Mouse (Mus musculus): ENCODE results near the gene Zfp668. TPM values are rescaled to one million over a fixed set of nuclear protein-coding genes. Genes with fewer than 3 reads are reported as not detected.
"Not testable (repeated sequence)": the region's sequence is repeated elsewhere in the genome, so short reads cannot be mapped to it uniquely, and the experiment has no call there.

Gene Zfp668
- polyA plus RNA-seq, 1 experiment: 31.7 TPM

DNA sequence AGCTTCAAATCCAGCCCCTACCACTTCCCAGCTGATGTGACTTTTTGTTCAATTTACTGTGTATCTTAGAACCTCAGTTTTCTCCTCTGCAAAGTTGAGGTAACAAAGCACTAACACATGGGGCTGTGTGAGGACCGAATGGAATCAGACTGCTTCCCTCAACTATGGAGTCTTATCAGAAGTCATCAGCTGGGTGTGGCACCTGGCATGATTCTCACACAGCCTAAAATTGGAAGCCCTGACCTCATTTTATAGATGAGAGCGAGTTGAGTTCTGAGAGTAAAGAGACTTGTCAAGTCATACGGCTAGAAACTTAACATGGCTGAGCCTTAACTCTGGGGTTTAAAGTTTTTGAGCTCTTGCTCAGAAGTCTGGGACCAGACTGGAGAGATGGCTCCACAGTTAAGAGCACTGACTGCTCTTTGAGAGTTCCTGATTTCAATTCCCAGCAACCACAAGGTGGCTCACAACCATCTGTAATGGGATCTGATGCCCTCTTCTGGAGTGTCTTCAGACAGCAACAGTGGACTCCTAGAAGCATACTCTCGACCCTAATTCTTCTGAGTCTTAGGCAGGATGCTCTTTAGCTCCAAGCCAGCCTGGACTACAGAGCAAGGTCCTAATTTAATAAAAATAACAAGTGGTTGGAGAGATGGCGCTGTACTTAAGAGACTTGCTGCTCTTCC is 6.3 kb downstream of the Zfp668 start:
- no peak for DNase-seq (ENCODE audit: low read depth)
- TF ChIP-seq CTCF (IDR thresholded peaks at IDR 0.05; ENCODE audit: borderline replicate concordance, extremely low read depth, insufficient read depth, insufficient read length): peak; percentile 20; the same call in 1 of the 2 replicates
- TF ChIP-seq POLR2A (IDR thresholded peaks at IDR 0.05; ENCODE audit: borderline replicate concordance, extremely low read depth, insufficient read depth, insufficient read length, poor library complexity, severe bottlenecking): no peak

DNA sequence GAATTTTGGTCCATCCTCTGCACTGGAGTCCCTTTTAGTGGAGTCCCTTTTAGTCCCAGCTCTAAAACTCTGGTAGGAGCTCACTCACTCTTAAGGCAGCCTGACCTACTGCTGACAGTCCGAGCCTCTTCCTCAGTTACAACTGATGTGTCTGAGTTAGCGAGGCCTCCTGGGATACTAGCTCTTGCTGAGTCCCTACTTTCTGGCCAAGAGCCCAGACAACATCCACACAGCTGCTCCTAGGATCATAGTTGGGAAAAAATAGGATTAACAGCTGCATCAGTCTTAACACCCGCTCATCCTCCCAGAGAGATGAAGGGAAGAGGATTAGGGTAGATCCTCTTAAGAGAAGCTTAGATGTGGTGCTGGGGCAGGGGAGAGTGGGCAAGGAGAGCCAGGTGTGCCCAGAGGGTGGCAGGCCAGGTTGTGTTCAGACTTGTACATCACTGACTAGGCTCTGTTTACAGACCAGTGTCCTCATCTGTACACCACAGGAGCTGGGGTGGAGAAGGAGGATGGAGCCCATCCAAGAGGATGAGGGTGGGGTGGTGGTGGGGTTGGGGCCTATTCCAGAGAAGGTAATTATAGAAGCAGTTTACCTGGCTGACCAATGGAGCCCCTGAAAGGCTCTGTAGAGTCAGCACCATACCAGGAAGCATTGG is 7.3 kb downstream of the Zfp668 start:
- peak; percentile 59 for DNase-seq (ENCODE audit: low read depth)
- no peak for TF ChIP-seq POLR2A (IDR thresholded peaks at IDR 0.05; ENCODE audit: borderline replicate concordance, extremely low read depth, insufficient read depth, insufficient read length, poor library complexity, severe bottlenecking)

DNA sequence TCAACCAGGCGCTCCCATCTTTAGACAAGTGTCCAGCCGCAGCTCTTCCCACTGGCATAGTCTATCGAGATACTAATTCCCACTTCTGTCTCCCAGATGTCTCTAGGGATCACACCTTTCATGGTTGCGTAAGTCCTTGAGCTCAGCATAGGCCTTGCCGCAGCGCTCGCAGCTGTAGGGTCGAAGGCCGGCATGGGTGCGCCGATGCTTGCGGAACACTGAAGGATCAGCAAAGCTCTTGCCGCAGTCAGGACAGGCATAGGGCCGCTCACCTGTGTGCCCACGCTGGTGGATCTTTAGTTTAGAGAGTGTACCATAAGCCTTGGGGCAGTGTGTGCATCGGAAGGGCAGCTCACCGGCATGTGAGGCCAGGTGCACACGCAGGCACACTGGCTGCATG is 9.0 kb downstream of the Zfp668 start:
- DNase-seq (ENCODE audit: low read depth): no peak

DNA sequence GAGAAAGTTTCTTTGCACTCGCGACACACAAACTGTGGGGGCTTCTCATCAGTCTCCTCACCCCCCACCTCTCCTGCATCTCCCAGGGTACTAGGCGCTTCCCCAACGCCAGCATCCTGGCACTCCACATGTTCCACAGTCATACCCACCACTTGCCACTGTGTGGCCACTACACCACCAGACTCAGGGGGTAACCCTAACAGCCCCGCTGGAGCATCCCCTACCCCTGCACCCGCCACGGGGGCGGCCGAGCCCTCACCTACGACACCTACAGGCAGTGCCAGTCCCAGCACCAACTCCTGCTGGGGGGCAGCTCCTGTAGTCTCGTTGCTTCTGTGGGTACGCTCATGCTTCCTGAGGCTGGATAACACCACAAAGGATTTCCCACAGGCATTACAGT is 10.2 kb downstream of the Zfp668 start:
- no peak for DNase-seq (ENCODE audit: low read depth)
- no peak for TF ChIP-seq CTCF (IDR thresholded peaks at IDR 0.05; ENCODE audit: borderline replicate concordance, extremely low read depth, insufficient read depth, insufficient read length)
- no peak for TF ChIP-seq POLR2A (IDR thresholded peaks at IDR 0.05; ENCODE audit: borderline replicate concordance, extremely low read depth, insufficient read depth, insufficient read length, poor library complexity, severe bottlenecking)

More for the DNA sequence above, 9.0 kb downstream of the Zfp668 start:
- TF ChIP-seq CTCF (IDR thresholded peaks at IDR 0.05; ENCODE audit: borderline replicate concordance, extremely low read depth, insufficient read depth, insufficient read length) (no peak), POLR2A (IDR thresholded peaks at IDR 0.05; ENCODE audit: borderline replicate concordance, extremely low read depth, insufficient read depth, insufficient read length, poor library complexity, severe bottlenecking) (no peak)

DNA sequence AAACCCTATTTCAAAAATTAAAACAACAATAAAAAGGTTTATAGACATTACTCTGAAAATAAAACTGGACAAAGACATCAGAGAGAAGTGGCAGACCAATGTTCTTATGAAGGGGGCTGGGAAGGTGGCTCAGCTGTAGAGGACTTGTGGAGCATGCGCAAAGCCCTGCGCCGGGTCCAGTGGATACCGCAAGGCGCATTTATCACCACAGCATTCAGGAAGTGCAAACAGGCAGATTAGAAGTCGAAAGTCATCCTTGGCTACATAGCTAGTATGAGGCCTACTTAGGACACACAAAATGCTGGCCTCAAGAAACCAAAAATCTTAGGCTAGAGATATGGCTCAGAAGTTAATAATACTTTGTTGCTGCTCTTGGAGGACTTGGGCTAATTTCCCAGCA is 18.4 kb downstream of the Zfp668 start:
- TF ChIP-seq CTCF (IDR thresholded peaks at IDR 0.05; ENCODE audit: borderline replicate concordance, extremely low read depth, insufficient read depth, insufficient read length) (no peak), POLR2A (IDR thresholded peaks at IDR 0.05; ENCODE audit: borderline replicate concordance, extremely low read depth, insufficient read depth, insufficient read length, poor library complexity, severe bottlenecking) (no peak)
- no peak for DNase-seq (ENCODE audit: low read depth)

DNA sequence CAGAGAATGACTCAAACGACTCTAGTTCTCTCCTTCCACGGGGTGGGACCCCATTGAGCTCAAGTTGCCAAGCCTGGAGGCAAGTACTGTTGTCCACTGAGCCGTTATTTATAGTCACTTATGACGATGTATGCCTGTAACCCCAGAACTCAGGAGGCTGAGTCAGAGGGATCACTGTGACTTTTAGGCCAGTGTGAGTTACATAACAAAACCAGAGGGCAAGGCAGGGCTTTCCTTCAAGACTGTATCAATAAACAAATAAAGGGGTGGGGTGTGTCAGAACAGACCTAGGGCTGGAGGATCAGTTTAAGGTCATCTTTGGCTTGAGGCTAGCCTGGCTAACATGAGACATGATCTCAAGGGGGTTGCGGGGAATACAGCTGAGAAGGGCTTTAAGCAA is 25.7 kb downstream of the Zfp668 start:
- no peak for DNase-seq (ENCODE audit: low read depth)
- TF ChIP-seq CTCF (IDR thresholded peaks at IDR 0.05; ENCODE audit: borderline replicate concordance, extremely low read depth, insufficient read depth, insufficient read length): no peak
- no peak for TF ChIP-seq POLR2A (IDR thresholded peaks at IDR 0.05; ENCODE audit: borderline replicate concordance, extremely low read depth, insufficient read depth, insufficient read length, poor library complexity, severe bottlenecking)

DNA sequence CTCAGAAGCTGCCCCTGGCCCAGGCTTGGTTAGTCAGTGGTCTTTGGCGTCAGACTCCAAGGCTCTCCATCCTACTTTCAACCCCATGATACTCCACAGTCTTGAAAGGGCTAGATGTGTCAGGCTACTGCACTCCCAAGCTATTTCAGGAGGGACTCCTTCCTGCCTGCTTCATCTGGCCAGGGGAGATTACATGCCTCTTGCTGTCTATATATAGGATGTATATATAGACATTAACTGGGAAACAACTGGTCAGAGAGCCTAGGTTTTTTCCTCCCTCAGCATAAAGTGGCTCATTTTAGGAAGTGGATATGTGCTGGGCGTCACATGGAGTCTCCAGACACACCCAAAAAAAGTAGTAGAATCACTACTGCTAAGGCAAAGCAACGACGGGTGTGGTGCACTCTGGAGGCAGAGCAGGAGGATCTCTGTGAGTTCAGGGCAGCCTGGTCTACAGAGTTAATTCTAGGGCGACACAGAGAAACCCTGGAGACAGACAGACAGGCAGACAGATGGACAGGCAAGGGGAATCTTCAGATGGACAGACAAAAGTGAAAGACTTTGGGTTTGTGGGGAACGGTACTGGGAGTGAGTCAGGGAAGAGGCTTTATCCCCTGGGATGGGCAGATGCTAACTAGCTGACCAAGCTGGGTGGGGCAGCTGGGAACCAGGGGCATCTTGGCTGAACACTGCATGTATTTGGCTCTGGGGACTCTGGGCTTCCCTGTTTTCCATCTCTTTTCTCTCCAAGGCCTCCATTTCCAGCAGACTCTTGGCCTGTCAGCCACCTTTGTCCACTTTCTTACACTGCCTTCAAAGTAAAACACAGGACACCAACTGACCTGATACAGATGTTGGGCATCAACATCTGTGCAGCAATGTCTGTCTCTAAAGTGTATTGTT is 26.4 kb downstream of the Zfp668 start:
- TF ChIP-seq POLR2A (IDR thresholded peaks at IDR 0.05; ENCODE audit: borderline replicate concordance, extremely low read depth, insufficient read depth, insufficient read length, poor library complexity, severe bottlenecking) (no peak), CTCF (IDR thresholded peaks at IDR 0.05; ENCODE audit: borderline replicate concordance, extremely low read depth, insufficient read depth, insufficient read length) (no peak)

DNA sequence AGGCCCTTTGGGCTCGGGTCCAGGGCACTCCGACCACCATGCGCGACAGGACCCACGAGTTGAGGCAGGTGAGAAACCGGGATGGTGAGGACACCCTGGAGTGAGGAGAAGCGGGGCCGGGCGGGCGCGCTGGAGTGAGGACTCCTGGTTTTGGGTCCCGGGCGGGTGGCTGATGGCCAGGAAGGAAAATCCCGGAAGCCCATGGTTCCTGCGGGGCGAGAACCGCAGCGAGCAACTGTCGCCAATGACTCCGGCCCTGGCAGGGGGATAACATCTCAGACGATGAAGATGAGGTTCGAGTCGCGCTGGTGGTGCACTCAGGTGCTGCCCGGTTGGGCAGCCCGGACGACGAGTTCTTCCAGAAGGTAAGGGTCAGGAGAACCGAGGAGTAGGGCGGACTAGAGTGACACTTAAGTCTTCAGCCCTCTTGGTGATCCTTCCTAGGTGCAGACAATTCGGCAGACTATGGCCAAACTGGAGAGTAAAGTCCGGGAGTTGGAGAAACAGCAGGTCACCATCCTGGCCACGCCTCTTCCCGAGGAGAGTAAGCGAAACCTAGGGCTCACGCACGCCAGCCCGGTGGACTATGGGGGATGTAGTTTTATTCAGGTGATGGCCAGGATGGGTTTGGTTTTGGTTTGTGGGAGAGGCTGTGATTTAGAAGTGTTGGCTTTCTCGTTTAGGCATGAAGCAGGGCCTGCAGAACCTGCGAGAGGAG is 34.5 kb downstream of the Zfp668 start:
- TF ChIP-seq CTCF (IDR thresholded peaks at IDR 0.05; ENCODE audit: borderline replicate concordance, extremely low read depth, insufficient read depth, insufficient read length): no peak
- TF ChIP-seq POLR2A (IDR thresholded peaks at IDR 0.05; ENCODE audit: borderline replicate concordance, extremely low read depth, insufficient read depth, insufficient read length, poor library complexity, severe bottlenecking): no peak

More for the DNA sequence above, 26.4 kb downstream of the Zfp668 start:
- no peak for DNase-seq (ENCODE audit: low read depth)

DNA sequence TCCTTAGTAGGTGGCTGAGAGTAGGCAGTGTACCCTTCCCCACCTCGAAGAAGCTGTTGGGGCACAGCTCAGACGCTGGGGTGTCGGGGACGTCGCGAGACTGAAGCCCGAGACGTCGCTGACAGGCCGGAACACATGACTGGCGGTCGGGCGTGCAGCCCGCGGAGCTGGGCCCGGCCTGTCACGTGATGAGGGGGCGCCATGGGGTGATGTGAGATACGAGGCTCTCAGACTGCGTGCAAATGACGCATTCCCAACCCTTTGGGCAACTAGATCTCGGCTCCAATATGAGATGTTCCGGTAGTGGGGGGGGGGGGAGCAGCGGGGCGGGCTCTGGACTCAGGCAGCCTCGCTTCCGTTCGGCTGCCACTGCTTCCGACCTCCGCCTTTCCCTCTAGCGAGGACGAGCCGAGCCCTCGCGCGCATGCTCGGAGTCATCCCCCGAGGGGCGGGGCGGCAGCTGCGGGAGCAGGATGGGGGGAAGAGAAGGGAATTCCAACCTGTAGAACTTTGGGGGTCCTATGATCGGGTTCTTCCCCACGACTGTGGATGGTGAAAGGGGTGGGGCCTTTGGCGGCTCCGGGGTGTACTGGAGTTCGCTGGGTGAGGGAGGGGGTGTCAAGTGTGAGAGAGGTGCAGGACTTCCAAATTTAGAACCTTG is 35.2 kb downstream of the Zfp668 start:
- DNase-seq (ENCODE audit: low read depth): peak; percentile 98
- TF ChIP-seq CTCF (IDR thresholded peaks at IDR 0.05; ENCODE audit: borderline replicate concordance, extremely low read depth, insufficient read depth, insufficient read length) (no peak), POLR2A (IDR thresholded peaks at IDR 0.05; ENCODE audit: borderline replicate concordance, extremely low read depth, insufficient read depth, insufficient read length, poor library complexity, severe bottlenecking) (peak; percentile 27; the same call in 1 of the 2 replicates)

More for the DNA sequence above, 34.5 kb downstream of the Zfp668 start:
- peak; percentile 83 for DNase-seq (ENCODE audit: low read depth)

DNA sequence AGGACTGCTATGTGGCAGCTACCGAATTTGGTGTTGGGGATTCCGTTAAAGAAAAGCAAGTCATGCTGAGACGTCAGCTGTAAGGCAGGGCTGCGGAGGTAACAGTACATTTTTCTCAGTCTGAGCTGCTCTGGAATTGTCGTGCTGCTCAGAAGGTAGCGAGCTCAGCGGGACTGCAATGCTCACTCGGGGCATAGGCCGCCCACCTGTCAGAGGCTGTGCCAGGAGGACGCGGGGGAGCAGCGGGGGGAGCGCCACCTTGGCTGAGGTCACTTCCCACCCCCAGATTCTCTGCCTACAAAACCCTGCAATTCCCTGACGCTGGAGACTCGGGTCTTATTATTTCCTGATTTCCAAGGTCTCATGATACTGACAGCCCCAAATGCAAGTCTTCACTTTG is 35.7 kb downstream of the Zfp668 start:
- TF ChIP-seq CTCF (IDR thresholded peaks at IDR 0.05; ENCODE audit: borderline replicate concordance, extremely low read depth, insufficient read depth, insufficient read length): no peak
- no peak for TF ChIP-seq POLR2A (IDR thresholded peaks at IDR 0.05; ENCODE audit: borderline replicate concordance, extremely low read depth, insufficient read depth, insufficient read length, poor library complexity, severe bottlenecking)
- DNase-seq (ENCODE audit: low read depth): no peak

DNA sequence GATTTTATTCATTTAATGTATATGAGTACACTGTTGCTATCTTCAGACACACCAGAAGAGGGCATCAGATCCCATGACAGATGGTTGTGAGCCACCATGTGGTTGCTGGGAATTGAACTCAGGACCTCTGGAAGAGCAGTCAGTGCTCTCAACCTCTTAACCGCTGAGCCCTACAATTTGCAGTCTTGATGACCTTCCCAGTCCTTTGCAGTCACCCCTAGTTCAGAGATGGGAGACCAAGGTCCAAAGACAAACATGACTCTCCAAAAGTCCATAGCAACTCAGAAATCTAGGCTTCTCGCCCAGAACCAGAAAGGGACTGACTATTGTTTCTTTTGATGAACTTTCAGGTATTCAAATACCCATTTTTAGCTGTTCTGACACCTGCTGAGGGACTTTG is 36.6 kb downstream of the Zfp668 start:
- DNase-seq (ENCODE audit: low read depth): not testable (repeated sequence)

DNA sequence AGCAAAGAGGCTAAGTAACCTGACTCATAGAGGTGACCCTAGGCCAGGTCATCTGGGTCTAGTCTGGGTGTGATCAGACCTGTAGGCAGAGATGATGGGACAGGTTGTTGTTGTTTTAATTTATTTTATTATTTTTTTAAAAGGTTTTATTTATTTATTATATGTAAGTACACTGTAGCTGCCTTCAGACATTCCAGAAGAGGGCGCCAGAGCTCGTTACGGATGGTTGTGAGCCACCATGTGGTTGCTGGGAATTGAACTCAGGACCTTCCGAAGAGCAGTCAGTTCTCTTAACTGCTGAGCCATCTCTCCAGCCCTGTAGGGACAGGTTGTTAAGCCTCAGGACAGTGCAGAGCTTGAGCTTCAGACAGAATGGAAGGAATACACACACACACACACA is 38.8 kb downstream of the Zfp668 start:
- not testable (repeated sequence) for DNase-seq (ENCODE audit: low read depth)

Measured in brain, embryonic 14.5 days (tissue).